Mouse (Mus musculus): ENCODE measurements around the gene Ncaph.

DNA sequence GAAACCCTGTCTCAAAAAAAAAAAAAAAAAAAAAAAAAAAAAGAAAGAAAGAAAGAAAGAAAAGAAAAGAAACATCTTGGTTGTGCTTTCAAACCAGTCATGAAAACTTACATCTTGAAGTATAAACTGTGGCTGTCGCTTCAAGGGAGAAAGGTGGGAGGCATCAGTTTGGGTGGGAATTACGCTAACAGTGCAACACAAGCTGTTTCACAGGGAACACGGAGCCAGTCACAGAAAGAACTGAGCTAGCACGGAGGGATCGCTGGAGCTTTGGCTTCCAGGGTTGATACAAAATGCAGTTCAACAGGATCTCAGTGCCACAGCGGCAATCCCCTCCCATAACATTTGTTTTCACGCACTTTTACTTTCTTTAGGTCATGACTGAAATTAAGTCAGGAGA lies 6.3 kb upstream of the Ncaph start:
- TF ChIP-seq CTCF (IDR thresholded peaks at IDR 0.05; ENCODE audit: control insufficient read depth, insufficient read depth, insufficient replicate concordance, low read depth, low read length) (no peak), POLR2A (IDR thresholded peaks at IDR 0.05; ENCODE audit: control insufficient read depth, low read depth, low read length) (no peak)

Data from testis, adult 2 months (tissue).